Mouse (Mus musculus) lung, embryonic 15.5 days (tissue): Measurements from ENCODE around the gene Sos2. TPM values are rescaled to one million over a fixed set of nuclear protein-coding genes. Genes with fewer than 3 reads are reported as not detected.
"Not testable (repeated sequence)": the region's sequence is repeated elsewhere in the genome, so short reads cannot be mapped to it uniquely, and the experiment has no call there.

Source experiments
- ATAC-seq: fragments of 200-750 bp; cut with Nextera tagmentation; 2 replicates; pipeline ENCODE4 v1.8.0; 2017; ENCODE audit warnings: moderate number of reproducible peaks, borderline replicate concordance; ENCODE audit not compliant: low FRiP score, low TSS enrichment; ENCODE audit errors: extremely low read depth
- H3K27ac ChIP-seq: fragments of 300-500 bp; sonication (generic); 2 replicates; pipeline ENCODE4 v1.5.1; 2015; ENCODE audit warnings: moderate library complexity, mild to moderate bottlenecking, inconsistent platforms
- H3K27me3 ChIP-seq: fragments of 300-500 bp; sonication (generic); 2 replicates; pipeline ENCODE4 v1.6.1; 2015; ENCODE audit warnings: inconsistent platforms
- H3K36me3 ChIP-seq: fragments of 300-500 bp; sonication (generic); 2 replicates; pipeline ENCODE4 v1.6.1; 2015; ENCODE audit warnings: inconsistent platforms
- H3K4me1 ChIP-seq: fragments of 300-500 bp; sonication (generic); 2 replicates; pipeline ENCODE4 v1.6.1; 2015; ENCODE audit warnings: inconsistent platforms
- H3K4me2 ChIP-seq: fragments of 300-500 bp; sonication (generic); 2 replicates; pipeline ENCODE4 v1.6.1; 2015; ENCODE audit warnings: inconsistent platforms, mild to moderate bottlenecking, moderate library complexity
- H3K4me3 ChIP-seq: fragments of 300-500 bp; sonication (generic); 2 replicates; pipeline ENCODE4 v1.5.1; 2015; ENCODE audit warnings: mild to moderate bottlenecking, inconsistent platforms
- H3K9ac ChIP-seq: fragments of 300-500 bp; sonication (generic); 2 replicates; pipeline ENCODE4 v1.6.1; 2015; ENCODE audit warnings: inconsistent platforms
- H3K9me3 ChIP-seq: fragments of 300-500 bp; sonication (generic); 2 replicates; pipeline ENCODE4 v1.6.1; 2016; ENCODE audit warnings: inconsistent platforms
- WGBS: fragments of 180-500 bp; shearing (Covaris S2); methylation state at CpG from one replicate; pipeline ENCODE4 v1.1.7; 2015; 5-methylcytosine and 5-hydroxymethylcytosine counted together
- polyA plus RNA-seq: library from polyadenylated mRNA; unstranded; fragments of >200 nt; fragmentation: Nextera tagmentation; extraction: Ambion mirVana; gene quantifications from 2 replicates; pipeline ENCODE4 v1.2.1, GENCODE M21; 2015

Sos2 gene
- polyA plus RNA-seq, 1 experiment from 2014 or later = 8.9 TPM

- Histone ChIP-seq H3K27me3 (no peaks in the 10 kb centered on the region), H3K4me1 (no peaks in the 10 kb centered on the region), H3K4me2 (no peak overlapping the region), H3K36me3 (peaks cover 27% of the 10 kb centered on the region), H3K4me3 (no peak overlapping the region), H3K9ac (no peak overlapping the region), H3K9me3 (no peaks in the 10 kb centered on the region), H3K27ac (no peak overlapping the region)
- ATAC-seq = no peak
- WGBS = 81% methylated on average over 5 of the region's 5 CpGs
These were observed 88.5 kb downstream of the Sos2 start for GRCm38 (mm10) chr12:69593130-69593529.

DNA sequence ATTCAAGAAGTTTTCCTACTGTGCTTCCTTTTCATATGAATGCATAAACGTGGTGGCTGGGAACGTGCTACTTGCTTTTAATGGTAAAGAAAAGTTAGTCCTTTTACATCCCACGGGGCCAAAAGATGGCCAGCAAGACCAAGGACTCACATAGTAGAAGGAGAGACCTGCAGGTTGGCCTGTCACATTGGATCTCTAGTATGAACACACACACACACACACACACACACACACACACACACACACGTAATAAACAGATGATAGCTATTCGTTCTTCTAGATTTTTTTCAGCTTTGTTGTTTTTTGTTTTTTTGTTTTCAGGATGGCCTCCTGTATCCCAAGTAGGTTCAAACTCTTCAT, 98.4 kb downstream of the Sos2 start:
- H3K27me3 ChIP-seq = no peaks in the 10 kb centered on the region
- peaks cover 34% of the 10 kb centered on the region for H3K36me3 ChIP-seq
- WGBS = 40% methylated on average over 5 of the region's 5 CpGs
- no peak for ATAC-seq
- peak overlapping the region; percentile 71 for H3K4me2 ChIP-seq
- H3K9ac ChIP-seq = peak overlapping the region; percentile 86; the same call in 1 of the 2 replicates
- H3K4me3 ChIP-seq = peak overlapping the region; percentile 80
- peak overlapping the region; percentile 43; the same call in 1 of the 2 replicates for H3K27ac ChIP-seq
- peaks cover 10% of the 10 kb centered on the region for H3K4me1 ChIP-seq
- H3K9me3 ChIP-seq = no peaks in the 10 kb centered on the region

- peak; percentile 98 for ATAC-seq
- Histone ChIP-seq H3K27me3 (no peaks in the 10 kb centered on the region), H3K4me3 (peak within 1 kb of the TSS; percentile 80), H3K4me2 (peak within 1 kb of the TSS; percentile 71), H3K4me1 (peaks cover 10% of the 10 kb centered on the region), H3K27ac (peak within 1 kb of the TSS; percentile 43), H3K36me3 (peaks cover 39% of the 10 kb centered on the region), H3K9me3 (no peaks in the 10 kb centered on the region), H3K9ac (peak within 1 kb of the TSS; percentile 86)
- under 1% methylated on average over 56 of the region's 56 CpGs for WGBS
These were observed 98.9 kb downstream of the Sos2 start, which contains the start of gene Vcpkmt for GRCm38 (mm10) chr12:69582613-69583269. Gene Vcpkmt (minus strand): TSS chr12:69583028.

GRCm38 (mm10) chr12:69582216-69582612, 99.4 kb downstream of the Sos2 start:
- Histone ChIP-seq H3K9ac (peak overlapping the region; percentile 86), H3K27ac (no peak overlapping the region), H3K4me2 (peak overlapping the region; percentile 71), H3K4me3 (peak overlapping the region; percentile 80), H3K9me3 (no peaks in the 10 kb centered on the region), H3K4me1 (peaks cover 10% of the 10 kb centered on the region), H3K36me3 (peaks cover 45% of the 10 kb centered on the region), H3K27me3 (no peaks in the 10 kb centered on the region)
- ATAC-seq = no peak
- 16% methylated on average over 9 of the region's 9 CpGs for WGBS

GRCm38 (mm10) chr12:69579623-69580022, 102.0 kb downstream of the Sos2 start:
- no peak overlapping the region for H3K4me2 ChIP-seq
- no peak overlapping the region for H3K27ac ChIP-seq
- H3K4me3 ChIP-seq = no peak overlapping the region
- H3K27me3 ChIP-seq = no peaks in the 10 kb centered on the region
- no peak for ATAC-seq
- H3K9me3 ChIP-seq = no peaks in the 10 kb centered on the region
- H3K36me3 ChIP-seq = peaks cover 25% of the 10 kb centered on the region
- 85% methylated on average over 5 of the region's 5 CpGs for WGBS
- H3K4me1 ChIP-seq = peaks cover 10% of the 10 kb centered on the region
- H3K9ac ChIP-seq = no peak overlapping the region

DNA sequence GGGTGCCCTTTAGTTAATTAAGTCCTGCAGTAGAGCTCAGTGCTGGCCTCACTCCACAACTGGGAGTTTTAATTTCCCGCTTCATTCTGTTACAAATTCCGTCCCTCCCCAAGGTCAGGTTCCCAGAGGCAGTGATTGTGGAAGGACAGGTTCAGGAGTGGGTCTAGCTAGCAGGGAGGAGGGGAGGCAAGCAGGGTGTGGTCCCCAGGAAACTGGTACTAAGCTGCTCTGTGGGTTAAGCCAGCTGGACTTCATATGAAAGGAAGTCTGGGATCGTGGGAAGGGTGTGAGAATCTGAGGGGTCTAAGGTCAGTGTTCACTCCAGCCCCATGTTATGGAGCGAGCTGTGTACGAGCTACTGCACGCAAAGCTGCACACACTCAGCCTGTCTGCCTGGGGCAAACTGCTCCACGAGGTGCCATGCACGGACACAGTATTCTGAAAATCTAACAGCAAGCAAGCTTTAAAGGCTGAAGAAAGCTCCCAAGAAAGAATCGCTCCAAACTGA, 105.5 kb downstream of the Sos2 start:
- H3K27ac ChIP-seq = no peak overlapping the region
- H3K9me3 ChIP-seq = no peaks in the 10 kb centered on the region
- no peak overlapping the region for H3K4me2 ChIP-seq
- no peak for ATAC-seq
- H3K4me1 ChIP-seq = peaks cover 5% of the 10 kb centered on the region; the same call in 1 of the 2 replicates
- whole genome bisulfite sequencing = 75% methylated on average over 9 of the region's 9 CpGs
- H3K9ac ChIP-seq = no peak overlapping the region
- H3K4me3 ChIP-seq = no peak overlapping the region
- H3K27me3 ChIP-seq = no peaks in the 10 kb centered on the region
- peaks cover 22% of the 10 kb centered on the region for H3K36me3 ChIP-seq

GRCm38 (mm10) chr12:69573916-69574881, 107.5 kb downstream of the Sos2 start:
- H3K4me2 ChIP-seq = peak overlapping the region; percentile 51
- H3K9me3 ChIP-seq = no peaks in the 10 kb centered on the region
- peak; percentile 67 for ATAC-seq
- WGBS = 20% methylated on average over 17 of the region's 17 CpGs
- no peaks in the 10 kb centered on the region for H3K27me3 ChIP-seq
- H3K36me3 ChIP-seq = peaks cover 18% of the 10 kb centered on the region
- H3K4me1 ChIP-seq = peaks cover 5% of the 10 kb centered on the region; the same call in 1 of the 2 replicates
- H3K4me3 ChIP-seq = peak overlapping the region; percentile 32
- peak overlapping the region; percentile 26; the same call in 1 of the 2 replicates for H3K9ac ChIP-seq
- peak overlapping the region; percentile 39; the same call in 1 of the 2 replicates for H3K27ac ChIP-seq

DNA sequence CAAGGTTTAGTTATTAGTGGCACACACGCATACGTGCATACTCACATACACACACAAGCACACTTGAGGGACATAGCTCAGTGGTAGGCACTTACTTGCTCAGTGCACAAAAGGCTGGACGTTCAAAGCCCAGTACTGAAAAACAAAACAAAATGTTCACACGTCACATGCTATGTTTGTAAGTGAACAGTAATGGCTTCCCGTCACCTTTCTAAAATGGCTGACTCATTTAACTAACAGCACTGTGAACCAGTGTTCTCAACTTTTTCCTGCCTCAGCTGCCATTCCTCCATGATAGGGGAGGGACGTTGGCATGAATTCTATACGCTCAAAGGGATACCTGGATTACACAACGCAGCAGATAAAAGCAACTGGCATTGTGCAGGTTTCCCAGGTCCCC, 108.4 kb downstream of the Sos2 start:
- no peaks in the 10 kb centered on the region for H3K27me3 ChIP-seq
- ATAC-seq = no peak
- no peaks in the 10 kb centered on the region for H3K9me3 ChIP-seq
- 88% methylated on average over 8 of the region's 8 CpGs for WGBS
- H3K4me2 ChIP-seq = no peak overlapping the region
- no peak overlapping the region for H3K27ac ChIP-seq
- peaks cover 11% of the 10 kb centered on the region for H3K36me3 ChIP-seq
- H3K4me3 ChIP-seq = no peak overlapping the region
- peaks cover 5% of the 10 kb centered on the region; the same call in 1 of the 2 replicates for H3K4me1 ChIP-seq
- H3K9ac ChIP-seq = no peak overlapping the region

DNA sequence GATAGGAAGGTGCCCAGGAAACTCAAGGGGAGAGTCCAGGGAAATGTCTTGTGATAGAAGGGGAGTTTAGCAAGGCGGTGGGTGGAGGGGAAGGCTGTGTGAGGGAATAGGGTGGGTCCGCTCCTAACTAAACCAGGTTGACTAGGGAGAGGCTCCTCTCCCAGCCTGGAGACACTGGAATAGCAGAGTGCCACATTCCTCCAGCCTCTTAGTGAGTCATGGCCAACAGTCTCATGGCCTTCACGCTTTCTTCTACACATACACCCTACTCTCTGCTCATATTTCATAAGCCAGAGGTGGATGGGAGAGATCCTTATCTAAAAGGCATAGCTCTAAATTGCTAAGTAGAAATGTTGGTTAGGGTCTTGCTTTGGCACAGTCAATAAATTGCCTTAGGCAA, 111.7 kb downstream of the Sos2 start:
- WGBS = 88% methylated on average over 3 of the region's 3 CpGs
- ATAC-seq = no peak
- peaks cover 5% of the 10 kb centered on the region; the same call in 1 of the 2 replicates for H3K4me1 ChIP-seq

DNA sequence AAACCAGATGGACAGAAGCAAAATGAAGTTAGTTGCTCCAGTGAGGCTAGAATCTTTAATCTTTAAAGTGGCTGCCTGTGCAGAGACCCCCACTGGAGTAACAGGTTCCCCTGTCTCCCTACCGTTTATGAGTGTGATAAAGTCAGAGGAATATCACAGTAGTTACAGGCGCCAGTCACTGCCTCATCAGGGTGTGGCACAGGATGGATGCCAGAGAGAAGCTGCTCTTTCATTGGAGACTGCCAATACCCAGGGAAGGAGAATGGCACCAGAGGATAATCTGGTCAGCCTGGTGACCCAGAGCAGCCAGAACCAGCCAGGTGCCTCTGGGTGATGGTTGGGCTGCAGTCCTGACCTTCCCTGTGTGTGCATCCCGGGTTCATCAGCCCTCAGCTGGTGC, 113.4 kb downstream of the Sos2 start:
- WGBS = 69% methylated on average over 3 of the region's 3 CpGs
- H3K36me3 ChIP-seq = no peaks in the 10 kb centered on the region

More for the DNA sequence above, 111.7 kb downstream of the Sos2 start:
- H3K9me3 ChIP-seq = no peaks in the 10 kb centered on the region
- no peaks in the 10 kb centered on the region for H3K27me3 ChIP-seq
- H3K4me2 ChIP-seq = no peak overlapping the region
- H3K9ac ChIP-seq = no peak overlapping the region
- no peak overlapping the region for H3K4me3 ChIP-seq
- no peak overlapping the region for H3K27ac ChIP-seq
- H3K36me3 ChIP-seq = no peaks in the 10 kb centered on the region

DNA sequence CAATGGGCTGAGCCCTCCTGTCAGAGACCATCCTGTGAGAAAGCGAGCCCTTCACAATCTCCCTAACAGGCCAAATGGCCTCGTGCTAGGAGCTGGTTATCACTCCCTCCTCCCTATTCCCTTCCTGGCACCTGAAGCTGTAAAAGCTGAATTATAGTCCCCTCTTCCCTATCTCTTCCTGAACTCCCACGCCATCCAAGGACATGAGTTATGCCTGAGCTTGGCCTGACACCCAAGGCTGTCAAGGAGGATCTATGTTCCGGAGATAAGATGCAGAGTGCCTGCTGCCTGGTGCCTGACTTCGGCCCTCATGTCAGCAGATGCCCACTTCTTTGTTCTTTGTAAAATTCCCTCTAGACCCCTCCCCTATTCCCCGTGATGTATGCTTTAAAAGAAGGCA, 120.6 kb downstream of the Sos2 start:
- H3K4me3 ChIP-seq, H3K27ac ChIP-seq, H3K9me3 ChIP-seq, H3K4me2 ChIP-seq, H3K4me1 ChIP-seq, ATAC-seq, H3K36me3 ChIP-seq, H3K27me3 ChIP-seq, H3K9ac ChIP-seq: not testable (repeated sequence)
- WGBS = 67% methylated on average over 6 of the region's 6 CpGs

More for the DNA sequence above, 113.4 kb downstream of the Sos2 start:
- no peaks in the 10 kb centered on the region for H3K27me3 ChIP-seq
- no peaks in the 10 kb centered on the region for H3K9me3 ChIP-seq
- ATAC-seq = no peak
- H3K9ac ChIP-seq = no peak overlapping the region
- H3K4me3 ChIP-seq = no peak overlapping the region
- no peak overlapping the region for H3K4me2 ChIP-seq
- H3K4me1 ChIP-seq = no peaks in the 10 kb centered on the region
- H3K27ac ChIP-seq = no peak overlapping the region
